18 mouse cellular contexts compared by ENCODE assay signal in genomic region chr17:78280991-78281712, GRCm38 (mm10).
DNase-seq lines count a peak whose midpoint lies in the region; ATAC-seq and TF ChIP-seq lines count a peak whose summit lies in the region.
"Had no signal": no experiment of that assay in that cellular context is flagged by ENCODE, and none has a peak within 500 bp of the region (broad histone marks: within the 10 kb centered on the region; RNA-seq: fewer than 3 reads in every experiment).

No protein-coding gene starts in this region.

- no peaks in the 10 kb centered on the region for H3K27me3 ChIP-seq in hindbrain, postnatal 0 days (ENCODE audit: insufficient read depth, low read length)
- no peaks in the 10 kb centered on the region for H3K27me3 ChIP-seq in hindbrain, embryonic 11.5 days (ENCODE audit: control insufficient read depth, insufficient read depth, low read length)
- no peaks in the 10 kb centered on the region; the same call in 1 of the 2 replicates for H3K27me3 ChIP-seq in midbrain, embryonic 13.5 days
- no peaks in the 10 kb centered on the region for H3K27me3 ChIP-seq in midbrain, embryonic 14.5 days (ENCODE audit: control insufficient read depth, insufficient read depth, low read length)
- H3K27me3 ChIP-seq: embryonic facial prominence, embryonic 13.5 days; limb, embryonic 13.5 days; liver, embryonic 13.5 days had no signal

- H3K9me3 ChIP-seq in hindbrain, postnatal 0 days (ENCODE audit: low read length) = no peaks in the 10 kb centered on the region
- H3K9me3 ChIP-seq in hindbrain, embryonic 11.5 days (ENCODE audit: control insufficient read depth, low read length) = no peaks in the 10 kb centered on the region
- H3K9me3 ChIP-seq in midbrain, embryonic 13.5 days = no peaks in the 10 kb centered on the region
- no peaks in the 10 kb centered on the region for H3K9me3 ChIP-seq in midbrain, embryonic 14.5 days (ENCODE audit: control insufficient read depth, low read length)
- H3K9me3 ChIP-seq: embryonic facial prominence, embryonic 13.5 days; heart, embryonic 12.5 days; limb, embryonic 13.5 days; liver, embryonic 13.5 days; lung, embryonic 15.5 days had no signal

- 0 out of 2 replicates have a peak overlapping the region, but pooled peaks have one; percentile 3 for H3K4me2 ChIP-seq in hindbrain, postnatal 0 days (ENCODE audit: low read depth, low read length)
- H3K4me2 ChIP-seq in hindbrain, embryonic 11.5 days (replicated peaks; ENCODE audit: low read depth, low read length) = no peak overlapping the region
- no peak overlapping the region for H3K4me2 ChIP-seq in midbrain, embryonic 13.5 days (replicated peaks)
- H3K4me2 ChIP-seq in midbrain, embryonic 14.5 days (ENCODE audit: low read length) = no peak overlapping the region
- H3K4me2 ChIP-seq: embryonic facial prominence, embryonic 13.5 days; heart, embryonic 12.5 days; limb, embryonic 13.5 days; liver, embryonic 13.5 days; lung, embryonic 15.5 days had no signal

- H3K27ac ChIP-seq in hindbrain, postnatal 0 days = no peak overlapping the region
- H3K27ac ChIP-seq in hindbrain, embryonic 11.5 days (ENCODE audit: low read depth, low read length) = no peak overlapping the region
- H3K27ac ChIP-seq in midbrain, embryonic 13.5 days = no peak overlapping the region
- H3K27ac ChIP-seq in midbrain, embryonic 14.5 days (replicated peaks; ENCODE audit: low read depth, low read length) = no peak overlapping the region
- H3K27ac ChIP-seq: embryonic facial prominence, embryonic 13.5 days; limb, embryonic 13.5 days; liver, embryonic 13.5 days; lung, embryonic 15.5 days had no signal

- no peak for TF ChIP-seq CTCF in hindbrain, postnatal 0 days (IDR thresholded peaks at IDR 0.05; ENCODE audit: low read depth)

- 70% methylated on average over 18 of the region's 18 CpGs for WGBS in hindbrain, postnatal 0 days
- WGBS in hindbrain, embryonic 11.5 days = 86% methylated on average over 18 of the region's 18 CpGs
- 53% methylated on average over 18 of the region's 18 CpGs for WGBS in midbrain, embryonic 13.5 days
- 49% methylated on average over 18 of the region's 18 CpGs for WGBS in midbrain, embryonic 14.5 days

- no peak; the same call in 1 of the 2 replicates for ATAC-seq in hindbrain, postnatal 0 days
- ATAC-seq in hindbrain, embryonic 11.5 days (ENCODE audit: low FRiP score) = no peak
- peak; percentile 32; the same call in 1 of the 2 replicates for ATAC-seq in midbrain, embryonic 13.5 days
- ATAC-seq in midbrain, embryonic 14.5 days (ENCODE audit: low FRiP score, low TSS enrichment) = no peak

- no peak for DNase-seq in hindbrain, postnatal 0 days (ENCODE audit: low spot score)
- no peak for DNase-seq in hindbrain, embryonic 11.5 days (ENCODE audit: low spot score)
- DNase-seq in midbrain, embryonic 14.5 days = no peak
- peak; percentile 12 for DNase-seq in cerebellum, adult 8-10 months
- DNase-seq in retina, embryonic 14.5 days (ENCODE audit: low spot score) = peak; percentile 51
- no peak for DNase-seq in right cerebral cortex, adult 18-20 months
- DNase-seq: adrenal gland, adult 2 months; forebrain, postnatal 0 days; heart, adult 11 months; heart, postnatal 14 days; kidney, adult 9 months; liver, embryonic 13.5 days; thymus, postnatal 36 days had no signal

- no peak overlapping the region for H3K4me3 ChIP-seq in hindbrain, postnatal 0 days (ENCODE audit: low read length)
- H3K4me3 ChIP-seq in hindbrain, embryonic 11.5 days (ENCODE audit: low read depth, low read length) = no peak overlapping the region
- no peak overlapping the region for H3K4me3 ChIP-seq in midbrain, embryonic 13.5 days (replicated peaks)
- no peak overlapping the region for H3K4me3 ChIP-seq in midbrain, embryonic 14.5 days (replicated peaks; ENCODE audit: low read depth, low read length)
- H3K4me3 ChIP-seq: embryonic facial prominence, embryonic 13.5 days; heart, embryonic 12.5 days; limb, embryonic 13.5 days; liver, embryonic 13.5 days; lung, embryonic 15.5 days had no signal

- H3K9ac ChIP-seq in hindbrain, postnatal 0 days (replicated peaks; ENCODE audit: low read length) = no peak overlapping the region
- H3K9ac ChIP-seq in hindbrain, embryonic 11.5 days (ENCODE audit: low read depth, low read length) = no peak overlapping the region
- no peak overlapping the region for H3K9ac ChIP-seq in midbrain, embryonic 13.5 days (replicated peaks)
- H3K9ac ChIP-seq in midbrain, embryonic 14.5 days (replicated peaks; ENCODE audit: low read length) = no peak overlapping the region
- H3K9ac ChIP-seq: embryonic facial prominence, embryonic 13.5 days; forebrain, postnatal 0 days; heart, embryonic 12.5 days; limb, embryonic 13.5 days; liver, embryonic 13.5 days; lung, embryonic 15.5 days had no signal

- no peaks in the 10 kb centered on the region for H3K36me3 ChIP-seq in hindbrain, postnatal 0 days (ENCODE audit: insufficient read depth, low read length)
- H3K36me3 ChIP-seq in hindbrain, embryonic 11.5 days (ENCODE audit: control insufficient read depth, insufficient read depth, low read length) = no peaks in the 10 kb centered on the region
- no peaks in the 10 kb centered on the region for H3K36me3 ChIP-seq in midbrain, embryonic 13.5 days
- H3K36me3 ChIP-seq in midbrain, embryonic 14.5 days (ENCODE audit: control insufficient read depth, insufficient read depth, low read length) = no peaks in the 10 kb centered on the region
- H3K36me3 ChIP-seq: heart, embryonic 12.5 days; liver, embryonic 13.5 days; lung, embryonic 15.5 days had no signal

- peaks cover 5% of the 10 kb centered on the region; the same call in 1 of the 2 replicates for H3K4me1 ChIP-seq in hindbrain, postnatal 0 days (ENCODE audit: insufficient read depth, low read length)
- H3K4me1 ChIP-seq in hindbrain, embryonic 11.5 days (replicated peaks; ENCODE audit: control insufficient read depth, insufficient read depth, low read length) = no peaks in the 10 kb centered on the region
- H3K4me1 ChIP-seq in midbrain, embryonic 13.5 days (replicated peaks) = peaks cover 25% of the 10 kb centered on the region
- H3K4me1 ChIP-seq in midbrain, embryonic 14.5 days (ENCODE audit: control insufficient read depth, insufficient read depth, low read length) = peaks cover 15% of the 10 kb centered on the region; the same call in 1 of the 2 replicates
- H3K4me1 ChIP-seq: heart, embryonic 12.5 days had no signal

Comparison
In these comparisons a context has a peak if more than half of its experiments do, and no peak if none do; other contexts are left out.
1. DNase-seq: peak in cerebellum, adult 8-10 months (single experiment) and retina, embryonic 14.5 days (single experiment); none in hindbrain, postnatal 0 days (single experiment), hindbrain, embryonic 11.5 days (single experiment), midbrain, embryonic 14.5 days (single experiment) and right cerebral cortex, adult 18-20 months (single experiment).